Mouse (Mus musculus): ENCODE measurements around the gene Cebpe. TPM values are rescaled to one million over a fixed set of nuclear protein-coding genes. Genes with fewer than 3 reads are reported as not detected.

Gene Cebpe
- polyA plus RNA-seq (2016; fragmentation: Nextera tagmentation; extraction: Ambion mirVana) = not detected in 2 replicates

DNA sequence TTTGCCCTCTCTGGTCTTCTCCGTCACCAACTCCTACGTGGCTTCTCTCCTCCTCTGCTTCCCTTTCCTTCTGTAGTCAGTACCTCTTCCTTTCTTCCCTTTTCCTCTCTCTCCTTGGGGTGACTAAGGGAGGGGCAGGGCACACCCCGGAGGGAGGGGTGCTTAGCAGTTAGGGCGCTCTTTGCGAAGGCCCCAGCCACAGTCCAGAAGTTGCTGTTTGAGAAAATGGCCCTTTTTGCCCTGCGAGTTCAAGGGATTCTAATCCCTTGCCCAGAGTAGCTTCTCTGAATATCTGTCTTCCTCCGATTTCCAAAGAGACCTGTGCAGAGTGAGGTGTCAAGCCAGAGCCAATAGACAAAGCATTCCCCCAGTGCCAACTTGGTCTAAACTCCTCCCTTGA lies at the start of gene Cebpe:
Cebpe (minus strand) TSS at position 101 of the 400 bp plus-strand sequence.
- 84% methylated on average over 7 of the region's 7 CpGs for WGBS
- peak within 1 kb of the TSS; percentile 37; the same call in 1 of the 2 replicates for H3K27ac ChIP-seq

DNA sequence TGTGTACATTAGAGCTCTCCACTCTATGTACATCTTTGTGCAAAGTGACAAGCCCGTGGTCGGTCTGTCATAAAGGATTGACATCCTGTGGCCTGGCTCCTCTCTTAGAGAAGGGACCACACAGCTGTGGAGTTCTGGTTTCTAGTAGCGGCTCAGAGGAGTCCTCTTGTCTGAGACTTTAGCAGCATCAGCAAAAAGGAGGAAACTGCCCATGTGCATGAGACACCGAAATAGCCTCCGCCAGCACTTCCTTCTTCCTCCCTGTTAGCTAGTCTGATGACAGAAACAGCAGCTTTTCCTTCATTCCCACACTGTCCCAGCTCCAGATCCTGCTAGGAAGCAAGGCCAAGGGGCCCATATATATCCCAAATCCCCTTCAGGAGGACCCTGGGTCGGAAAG lies 44.4 kb upstream of the Cebpe start:
- DNase-seq (ENCODE audit: low spot score) = no peak
- Histone ChIP-seq H3K27me3 (ENCODE audit: insufficient read depth, poor library complexity, severe bottlenecking) (0 out of 2 replicates have a peak, but pooled peaks cover 4% of the 10 kb centered on the region), H3K27ac (no peak overlapping the region), H3K4me3 (no peak overlapping the region), H3K9me3 (no peaks in the 10 kb centered on the region), H3K36me3 (no peaks in the 10 kb centered on the region), H3K4me1 (peaks cover 7% of the 10 kb centered on the region)
- WGBS = 66% methylated on average over 6 of the region's 6 CpGs

More for the DNA sequence above, at the start of gene Cebpe:
- Histone ChIP-seq H3K4me1 (peaks cover 37% of the 10 kb centered on the region), H3K27me3 (ENCODE audit: insufficient read depth, poor library complexity, severe bottlenecking) (peaks cover 14% of the 10 kb centered on the region; the same call in 1 of the 2 replicates), H3K4me3 (no peak within 1 kb of the TSS), H3K36me3 (no peaks in the 10 kb centered on the region), H3K9me3 (no peaks in the 10 kb centered on the region)
- no peak for DNase-seq (ENCODE audit: low spot score)

DNA sequence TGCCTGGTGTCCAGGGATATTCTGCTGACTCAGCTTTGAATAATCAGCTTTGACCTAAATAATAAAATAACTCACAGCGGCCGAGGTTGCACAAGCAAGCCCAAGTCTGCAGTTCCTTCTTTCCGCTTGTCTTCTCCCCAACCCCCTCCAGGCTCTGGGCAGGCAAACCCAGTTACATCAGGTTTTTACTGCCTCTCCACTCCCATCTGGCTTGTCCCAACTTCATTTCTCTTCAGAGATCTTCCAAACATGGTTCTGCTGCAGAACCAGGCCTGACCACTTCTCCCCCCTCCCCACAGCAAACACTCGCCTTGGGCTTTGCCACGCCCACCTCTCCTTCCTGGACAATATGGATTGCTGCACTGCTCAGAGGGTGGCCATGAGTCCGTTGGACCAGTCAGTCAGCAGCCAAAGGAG lies 42.6 kb upstream of the Cebpe start:
- DNase-seq (ENCODE audit: low spot score) = no peak
- no peaks in the 10 kb centered on the region for H3K36me3 ChIP-seq
- H3K4me3 ChIP-seq = no peak overlapping the region
- 49% methylated on average over 6 of the region's 6 CpGs for WGBS
- 0 out of 2 replicates have a peak overlapping the region, but pooled peaks have one; percentile 6 for H3K27ac ChIP-seq
- 0 out of 2 replicates have a peak, but pooled peaks cover 4% of the 10 kb centered on the region for H3K27me3 ChIP-seq (ENCODE audit: insufficient read depth, poor library complexity, severe bottlenecking)
- peaks cover 10% of the 10 kb centered on the region for H3K4me1 ChIP-seq
- no peaks in the 10 kb centered on the region for H3K9me3 ChIP-seq

DNA sequence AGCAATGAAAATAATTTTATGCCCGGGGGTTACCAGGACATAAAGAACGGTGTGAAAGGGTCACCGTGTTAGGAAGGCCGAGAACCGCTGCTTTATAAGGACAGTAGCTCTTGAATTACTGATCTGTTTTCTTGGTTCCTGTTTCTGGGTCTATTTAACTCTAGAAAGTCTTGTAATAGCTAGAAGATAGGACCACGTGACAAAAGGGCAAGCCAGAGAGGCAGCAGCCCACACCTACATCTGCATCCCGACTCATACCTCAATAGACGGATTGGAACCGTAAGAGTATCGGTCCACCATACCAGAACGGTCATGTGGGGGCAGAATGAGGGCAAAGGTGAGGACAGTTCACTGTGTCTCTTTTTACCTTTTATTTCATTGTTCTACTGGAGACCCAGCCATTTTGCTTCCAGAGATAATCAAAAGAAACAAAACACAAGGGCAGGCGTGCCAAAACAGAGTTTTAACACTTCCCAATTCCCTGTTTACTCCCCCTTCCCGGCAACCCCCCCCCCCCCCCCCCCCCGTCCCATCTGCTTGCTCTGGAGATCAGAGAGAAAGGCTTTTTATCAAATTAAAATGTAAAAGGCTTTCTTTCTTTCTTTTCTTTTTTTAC lies 42.1 kb upstream of the Cebpe start:
- H3K4me3 ChIP-seq = no peak overlapping the region
- no peak overlapping the region for H3K27ac ChIP-seq
- 87% methylated on average over 12 of the region's 14 CpGs for WGBS
- 0 out of 2 replicates have a peak, but pooled peaks cover 4% of the 10 kb centered on the region for H3K27me3 ChIP-seq (ENCODE audit: insufficient read depth, poor library complexity, severe bottlenecking)
- peaks cover 10% of the 10 kb centered on the region for H3K4me1 ChIP-seq
- no peaks in the 10 kb centered on the region for H3K9me3 ChIP-seq
- DNase-seq (ENCODE audit: low spot score) = no peak
- H3K36me3 ChIP-seq = no peaks in the 10 kb centered on the region

DNA sequence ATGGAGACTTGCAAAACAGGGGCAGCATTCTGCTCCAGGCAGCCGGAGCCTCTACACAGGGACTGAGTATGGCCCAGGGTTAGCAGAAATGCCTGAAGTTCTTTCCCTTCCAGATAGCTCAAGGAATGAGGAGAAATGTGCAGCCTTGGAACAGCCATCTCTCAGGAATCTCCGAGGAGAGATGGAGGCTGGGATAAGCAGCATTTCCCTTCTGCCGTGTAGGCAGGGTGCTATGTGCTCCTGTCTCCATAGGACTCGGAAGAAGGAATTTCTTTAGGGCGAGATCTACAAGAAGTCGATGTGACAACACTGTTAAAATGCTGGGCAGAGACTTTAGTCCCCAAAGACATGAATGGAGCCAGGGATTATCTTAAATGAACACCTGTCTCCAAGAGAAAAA lies 41.0 kb upstream of the Cebpe start:
- DNase-seq (ENCODE audit: low spot score) = no peak
- no peaks in the 10 kb centered on the region for H3K36me3 ChIP-seq
- H3K27me3 ChIP-seq (ENCODE audit: insufficient read depth, poor library complexity, severe bottlenecking) = 0 out of 2 replicates have a peak, but pooled peaks cover 4% of the 10 kb centered on the region
- no peak overlapping the region for H3K4me3 ChIP-seq
- no peak overlapping the region for H3K27ac ChIP-seq
- peaks cover 15% of the 10 kb centered on the region for H3K4me1 ChIP-seq
- H3K9me3 ChIP-seq = no peaks in the 10 kb centered on the region
- WGBS = 76% methylated on average over 6 of the region's 6 CpGs

DNA sequence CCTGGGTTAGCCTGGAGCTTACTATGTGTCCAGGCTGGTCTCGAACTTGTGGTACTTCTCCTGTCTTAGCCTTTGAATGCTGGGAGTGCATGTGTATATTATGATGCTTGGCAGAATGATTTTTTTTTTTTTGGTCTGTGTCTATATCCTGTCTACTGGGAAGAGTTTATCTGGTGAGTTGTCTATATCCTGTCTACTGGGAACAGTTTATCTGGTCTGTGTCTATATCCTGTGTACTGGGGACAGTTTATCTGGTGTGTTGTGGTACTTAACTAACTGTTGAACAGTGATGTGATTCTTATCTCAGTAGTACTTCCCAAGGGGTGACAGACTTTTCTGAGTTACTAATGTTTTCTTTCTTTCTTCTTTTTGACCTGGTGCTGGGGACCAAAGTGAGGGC lies 39.8 kb upstream of the Cebpe start:
- no peaks in the 10 kb centered on the region for H3K9me3 ChIP-seq
- no peak overlapping the region for H3K27ac ChIP-seq
- 0 out of 2 replicates have a peak, but pooled peaks cover 4% of the 10 kb centered on the region for H3K27me3 ChIP-seq (ENCODE audit: insufficient read depth, poor library complexity, severe bottlenecking)
- DNase-seq (ENCODE audit: low spot score) = no peak
- H3K4me1 ChIP-seq = peaks cover 15% of the 10 kb centered on the region
- H3K36me3 ChIP-seq = no peaks in the 10 kb centered on the region
- no peak overlapping the region for H3K4me3 ChIP-seq
- WGBS = 74% methylated on average over 1 of the region's 1 CpGs

DNA sequence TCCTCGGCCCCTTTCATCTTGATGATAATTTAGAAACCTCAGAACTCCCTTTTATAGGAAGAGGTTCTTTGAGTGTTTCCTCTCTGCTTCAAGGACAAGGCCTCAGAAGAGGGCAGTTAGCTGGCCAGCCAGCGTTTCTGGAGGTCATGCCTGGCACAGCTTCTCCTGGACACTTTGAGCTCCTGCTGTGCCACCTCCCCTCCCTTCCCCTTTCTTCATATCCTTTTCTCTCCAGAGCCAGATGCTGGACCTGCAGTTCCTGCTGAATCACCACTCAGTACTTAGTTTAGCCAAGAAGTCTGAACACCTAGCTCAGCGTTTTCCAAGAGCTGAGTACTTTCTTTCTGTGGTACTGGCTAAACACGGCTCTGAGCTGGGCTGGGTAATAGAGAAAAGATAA lies 37.3 kb upstream of the Cebpe start:
- Histone ChIP-seq H3K4me1 (peaks cover 19% of the 10 kb centered on the region), H3K9me3 (no peaks in the 10 kb centered on the region), H3K36me3 (no peaks in the 10 kb centered on the region), H3K27me3 (ENCODE audit: insufficient read depth, poor library complexity, severe bottlenecking) (no peaks in the 10 kb centered on the region), H3K27ac (no peak overlapping the region), H3K4me3 (no peak overlapping the region)
- DNase-seq (ENCODE audit: low spot score) = no peak
- WGBS = 65% methylated on average over 4 of the region's 4 CpGs

DNA sequence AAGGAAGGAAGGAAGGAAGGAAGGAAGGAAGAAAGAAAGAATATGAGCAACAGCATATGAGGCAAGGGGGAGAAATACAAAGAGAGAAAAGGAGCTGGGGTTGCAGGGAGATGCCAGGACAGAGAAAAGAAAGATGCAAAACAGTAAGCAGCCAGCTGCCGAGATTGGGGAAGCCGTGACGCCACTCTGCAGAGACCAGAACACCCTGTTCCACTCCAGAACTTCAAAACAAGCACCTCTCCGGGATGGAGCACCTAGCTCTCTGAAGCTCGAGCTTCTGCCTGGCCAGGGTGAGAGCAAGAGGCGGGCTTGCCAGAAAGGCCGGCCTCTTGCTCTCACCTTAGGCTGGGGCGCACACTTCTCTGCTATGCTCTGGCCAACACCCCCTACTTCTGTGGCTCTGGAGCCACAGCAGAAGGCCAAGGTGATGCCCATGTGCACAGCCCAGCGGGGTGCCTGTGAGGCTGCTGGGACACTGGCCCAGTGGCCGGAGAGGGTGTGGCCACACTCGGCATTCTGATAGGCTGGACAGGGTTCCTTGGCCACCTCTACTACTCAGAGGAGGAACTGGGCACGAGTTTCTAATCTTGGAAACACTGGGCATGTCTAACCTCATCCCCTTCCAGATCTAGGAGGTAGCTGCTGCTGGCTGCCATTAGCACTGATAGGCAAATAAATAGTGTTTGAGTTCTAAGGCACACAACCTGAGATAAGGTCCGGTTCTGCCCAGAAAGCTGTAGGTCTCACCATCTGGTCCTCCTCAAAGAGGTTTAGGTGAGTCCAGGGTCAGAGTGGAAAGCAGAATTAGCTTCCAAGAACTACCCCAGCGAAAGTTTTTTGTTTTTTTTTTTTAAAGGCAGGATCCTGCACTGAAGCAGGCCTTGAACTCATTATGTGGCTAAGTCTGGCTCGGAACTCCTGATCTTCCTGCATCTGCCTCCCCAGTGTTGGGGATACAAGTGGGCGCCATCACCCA lies 36.3 kb upstream of the Cebpe start:
- H3K27me3 ChIP-seq (ENCODE audit: insufficient read depth, poor library complexity, severe bottlenecking) = no peaks in the 10 kb centered on the region
- H3K4me3 ChIP-seq = no peak overlapping the region
- no peaks in the 10 kb centered on the region for H3K36me3 ChIP-seq
- DNase-seq (ENCODE audit: low spot score) = no peak
- H3K9me3 ChIP-seq = no peaks in the 10 kb centered on the region
- H3K4me1 ChIP-seq = peaks cover 16% of the 10 kb centered on the region
- H3K27ac ChIP-seq = no peak overlapping the region
- 72% methylated on average over 16 of the region's 16 CpGs for WGBS

DNA sequence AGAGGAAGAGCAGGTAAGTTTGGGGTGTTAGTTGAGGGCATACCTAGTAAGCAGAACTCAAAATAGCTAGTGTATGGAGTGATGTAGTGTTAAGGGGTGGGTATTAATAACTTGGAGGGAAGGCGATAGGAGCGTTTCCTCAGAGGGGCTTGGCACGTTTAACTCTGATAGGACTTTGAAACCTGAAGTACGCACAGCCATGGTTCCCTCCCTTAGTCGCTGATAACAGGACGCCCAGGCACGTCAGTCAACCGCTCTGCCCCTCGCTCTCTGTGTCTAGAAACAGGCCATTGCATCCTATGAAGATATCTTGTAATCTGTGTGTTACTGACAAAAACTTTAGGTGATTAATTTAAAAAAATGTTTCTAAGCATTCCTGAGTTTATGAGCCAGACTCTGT lies 34.1 kb upstream of the Cebpe start:
- no peaks in the 10 kb centered on the region for H3K36me3 ChIP-seq
- H3K27ac ChIP-seq = no peak overlapping the region
- WGBS = 56% methylated on average over 9 of the region's 9 CpGs
- no peaks in the 10 kb centered on the region for H3K27me3 ChIP-seq (ENCODE audit: insufficient read depth, poor library complexity, severe bottlenecking)
- no peak for DNase-seq (ENCODE audit: low spot score)
- peaks cover 24% of the 10 kb centered on the region for H3K4me1 ChIP-seq
- H3K9me3 ChIP-seq = no peaks in the 10 kb centered on the region
- no peak overlapping the region for H3K4me3 ChIP-seq

DNA sequence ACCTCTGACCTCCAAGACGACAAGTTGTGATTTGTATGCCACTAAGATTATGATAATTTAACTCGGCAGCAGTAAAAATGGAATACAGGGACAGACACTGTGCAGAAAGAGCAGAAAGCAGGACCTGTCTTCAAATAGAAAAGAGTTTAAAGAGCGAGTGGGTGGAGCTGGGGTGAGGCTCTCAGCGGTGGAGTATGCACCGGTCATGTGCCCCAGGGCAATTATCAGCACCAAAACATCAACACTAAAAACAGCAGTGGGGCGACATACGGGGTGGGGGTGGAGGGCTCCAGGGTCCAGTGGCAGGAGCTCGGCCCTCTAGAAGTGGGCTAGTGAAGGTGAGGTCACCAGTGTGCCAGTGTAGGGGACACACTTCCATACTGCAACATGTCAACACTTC lies 32.5 kb upstream of the Cebpe start:
- no peak for DNase-seq (ENCODE audit: low spot score)
- no peaks in the 10 kb centered on the region for H3K9me3 ChIP-seq
- H3K27ac ChIP-seq = no peak overlapping the region
- 42% methylated on average over 8 of the region's 8 CpGs for WGBS
- no peaks in the 10 kb centered on the region for H3K27me3 ChIP-seq (ENCODE audit: insufficient read depth, poor library complexity, severe bottlenecking)
- H3K36me3 ChIP-seq = no peaks in the 10 kb centered on the region
- H3K4me1 ChIP-seq = peaks cover 21% of the 10 kb centered on the region
- H3K4me3 ChIP-seq = no peak overlapping the region

DNA sequence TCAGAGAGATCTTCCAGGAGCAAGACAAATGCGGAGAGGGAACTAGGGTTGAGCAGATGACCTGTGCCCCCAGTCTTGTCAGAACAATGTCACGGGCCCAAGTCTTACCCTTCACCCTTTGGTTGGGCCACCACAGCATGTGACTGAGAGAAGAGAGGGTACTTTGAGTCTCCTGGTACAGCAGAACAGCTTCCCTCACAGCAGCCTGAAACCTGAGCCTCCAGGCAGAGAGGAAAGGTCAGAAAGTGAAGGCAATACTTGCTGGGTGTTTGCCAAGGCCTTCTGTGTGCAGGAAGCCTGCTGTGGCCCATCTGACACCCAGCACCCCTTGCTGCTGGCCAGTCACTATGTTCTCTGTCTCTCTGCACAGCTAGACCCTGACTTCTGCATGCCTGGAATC lies 30.4 kb upstream of the Cebpe start:
- Histone ChIP-seq H3K4me1 (peaks cover 20% of the 10 kb centered on the region), H3K4me3 (no peak overlapping the region), H3K36me3 (no peaks in the 10 kb centered on the region), H3K27ac (no peak overlapping the region), H3K9me3 (no peaks in the 10 kb centered on the region), H3K27me3 (ENCODE audit: insufficient read depth, poor library complexity, severe bottlenecking) (no peaks in the 10 kb centered on the region)
- 61% methylated on average over 2 of the region's 2 CpGs for WGBS
- DNase-seq (ENCODE audit: low spot score) = no peak

DNA sequence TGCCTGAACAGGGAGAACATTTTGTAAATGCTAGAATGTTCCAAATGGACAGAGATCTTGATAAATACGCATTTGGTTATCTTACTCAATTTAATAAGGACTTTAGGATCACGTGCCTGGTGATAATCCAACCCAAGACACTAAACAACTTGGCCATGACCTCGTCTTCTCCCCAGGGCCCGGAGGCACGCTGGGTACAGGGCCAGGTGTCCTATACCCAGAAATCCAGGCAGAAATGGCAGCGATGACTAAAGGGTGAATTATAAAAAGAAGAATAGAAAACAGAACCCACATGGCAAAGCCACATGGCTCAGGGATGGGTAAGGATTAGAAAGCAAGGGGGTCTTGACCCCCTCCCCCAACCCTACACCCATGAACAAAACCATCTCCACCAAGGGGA lies 29.7 kb upstream of the Cebpe start:
- Histone ChIP-seq H3K27me3 (ENCODE audit: insufficient read depth, poor library complexity, severe bottlenecking) (no peaks in the 10 kb centered on the region), H3K36me3 (no peaks in the 10 kb centered on the region), H3K27ac (no peak overlapping the region), H3K4me1 (peaks cover 27% of the 10 kb centered on the region), H3K9me3 (no peaks in the 10 kb centered on the region), H3K4me3 (no peak overlapping the region)
- 82% methylated on average over 6 of the region's 6 CpGs for WGBS
- DNase-seq (ENCODE audit: low spot score) = no peak

DNA sequence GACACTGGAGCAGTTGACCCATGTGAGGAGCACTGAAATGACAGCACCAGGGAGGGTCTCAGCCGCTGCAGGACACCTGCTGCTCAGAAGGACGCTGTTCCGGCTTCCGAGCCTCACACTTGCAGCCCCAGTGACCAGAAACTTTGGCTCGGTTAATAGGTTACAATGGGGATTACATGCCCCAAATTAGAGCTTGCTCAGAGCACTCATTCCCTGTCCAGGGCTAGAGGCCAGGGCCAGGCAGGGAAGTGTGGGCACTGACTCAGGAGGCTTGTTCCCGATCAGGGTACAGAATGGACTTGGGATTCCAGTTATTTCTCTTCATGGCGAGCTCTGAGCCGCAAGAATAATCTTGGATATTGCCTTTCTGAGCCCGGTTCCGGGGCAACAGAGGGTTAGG lies 25.7 kb upstream of the Cebpe start:
- Histone ChIP-seq H3K4me3 (no peak overlapping the region), H3K4me1 (peaks cover 35% of the 10 kb centered on the region), H3K36me3 (no peaks in the 10 kb centered on the region), H3K27me3 (ENCODE audit: insufficient read depth, poor library complexity, severe bottlenecking) (no peaks in the 10 kb centered on the region), H3K27ac (no peak overlapping the region), H3K9me3 (no peaks in the 10 kb centered on the region)
- WGBS = 78% methylated on average over 10 of the region's 10 CpGs
- no peak for DNase-seq (ENCODE audit: low spot score)
